Mouse (Mus musculus) neural tube, embryonic 11.5 days (tissue): Measurements from ENCODE around the gene Dclk3. TPM values are rescaled to one million over a fixed set of nuclear protein-coding genes. Genes with fewer than 3 reads are reported as not detected.

Experiments used
- ATAC-seq: fragments of 200-750 bp; cut with Nextera tagmentation; 2 replicates; pipeline ENCODE4 v1.8.0; 2017; ENCODE audit warnings: moderate number of reproducible peaks, mild to moderate bottlenecking, moderate TSS enrichment, moderate library complexity; ENCODE audit not compliant: insufficient read depth, low FRiP score, low TSS enrichment
- DNase-seq: peaks from one replicate; pipeline ENCODE4 v3.0.0-alpha.2; 2015; ENCODE audit warnings: low spot score
- H3K27ac ChIP-seq: fragments of 300-500 bp; sonication (generic); 2 replicates; pipeline ENCODE4 v1.5.1; 2014; ENCODE audit warnings: low read depth, mild to moderate bottlenecking, low read length
- H3K27me3 ChIP-seq: fragments of 300-500 bp; sonication (generic); 2 replicates; pipeline ENCODE4 v1.6.1; 2014; ENCODE audit warnings: mild to moderate bottlenecking, low read length, mixed read lengths; ENCODE audit not compliant: control insufficient read depth, insufficient read depth
- H3K36me3 ChIP-seq: fragments of 300-500 bp; sonication (generic); 2 replicates; pipeline ENCODE4 v1.6.1; 2014; ENCODE audit warnings: mild to moderate bottlenecking, low read length, moderate library complexity, mixed read lengths; ENCODE audit not compliant: control insufficient read depth, insufficient read depth
- H3K4me1 ChIP-seq: fragments of 300-500 bp; sonication (generic); 2 replicates; pipeline ENCODE4 v1.6.1; 2014; ENCODE audit warnings: low read length, mixed read lengths; ENCODE audit not compliant: control insufficient read depth, insufficient read depth
- H3K4me2 ChIP-seq: fragments of 300-500 bp; sonication (generic); 2 replicates; pipeline ENCODE4 v1.6.1; 2014; ENCODE audit warnings: low read depth, mild to moderate bottlenecking, moderate library complexity
- H3K4me3 ChIP-seq: fragments of 300-500 bp; sonication (generic); 2 replicates; pipeline ENCODE4 v1.5.1; 2014; ENCODE audit warnings: low read depth, low read length
- H3K9ac ChIP-seq: fragments of 300-500 bp; sonication (generic); 2 replicates; pipeline ENCODE4 v1.6.1; 2014; ENCODE audit warnings: mild to moderate bottlenecking, low read length
- H3K9me3 ChIP-seq: fragments of 300-500 bp; sonication (generic); 2 replicates; pipeline ENCODE4 v1.6.1; 2016; ENCODE audit warnings: low read length; ENCODE audit not compliant: control insufficient read depth
- WGBS: fragments of 180-500 bp; shearing (Covaris S2); extraction: QIAGEN DNeasy Blood & Tissue Kit; methylation state at CpG from one replicate; pipeline ENCODE4 v1.1.7; 2014; 5-methylcytosine and 5-hydroxymethylcytosine counted together
- polyA plus RNA-seq: library from polyadenylated mRNA; unstranded; fragments of >200 nt; fragmentation: Nextera tagmentation; extraction: Ambion mirVana; gene quantifications from 2 replicates; pipeline ENCODE4 v1.2.1, GENCODE M21; 2014

Gene Dclk3
- polyA plus RNA-seq, 1 experiment from 2014 or later: 3.0 TPM

GRCm38 (mm10) chr9:111486645-111487477 lies 48.0 kb downstream of the Dclk3 start:
- ATAC-seq (0 out of 2 replicates have a peak, but pooled peaks have one; percentile 9), DNase-seq (no peak)
- Histone ChIP-seq H3K4me3 (no peak overlapping the region), H3K9me3 (no peaks in the 10 kb centered on the region), H3K4me2 (no peak overlapping the region), H3K9ac (no peak overlapping the region), H3K27ac (no peak overlapping the region), H3K4me1 (no peaks in the 10 kb centered on the region), H3K36me3 (no peaks in the 10 kb centered on the region), H3K27me3 (no peaks in the 10 kb centered on the region)
- 49% methylated on average over 10 of the region's 10 CpGs for WGBS

GRCm38 (mm10) chr9:111490583-111490982 lies 51.7 kb downstream of the Dclk3 start:
- H3K27me3 ChIP-seq: no peaks in the 10 kb centered on the region
- no peaks in the 10 kb centered on the region for H3K36me3 ChIP-seq
- ATAC-seq (no peak), DNase-seq (no peak)
- no peak overlapping the region for H3K4me2 ChIP-seq
- no peaks in the 10 kb centered on the region for H3K9me3 ChIP-seq
- 27% methylated on average over 8 of the region's 8 CpGs for whole genome bisulfite sequencing
- H3K4me3 ChIP-seq: no peak overlapping the region
- H3K27ac ChIP-seq: no peak overlapping the region
- H3K9ac ChIP-seq: no peak overlapping the region
- no peaks in the 10 kb centered on the region for H3K4me1 ChIP-seq

- Histone ChIP-seq H3K27ac (no peak overlapping the region), H3K9me3 (no peaks in the 10 kb centered on the region), H3K4me1 (no peaks in the 10 kb centered on the region), H3K4me3 (no peak overlapping the region), H3K36me3 (no peaks in the 10 kb centered on the region), H3K4me2 (no peak overlapping the region), H3K27me3 (no peaks in the 10 kb centered on the region), H3K9ac (no peak overlapping the region)
- ATAC-seq (no peak), DNase-seq (no peak)
- 62% methylated on average over 4 of the region's 4 CpGs for WGBS
These were observed 52.4 kb downstream of the Dclk3 start for GRCm38 (mm10) chr9:111491280-111491679.

GRCm38 (mm10) chr9:111493490-111493889 lies 54.6 kb downstream of the Dclk3 start:
- WGBS: 63% methylated on average over 5 of the region's 5 CpGs
- H3K27ac ChIP-seq: no peak overlapping the region
- H3K27me3 ChIP-seq: no peaks in the 10 kb centered on the region
- H3K9ac ChIP-seq: no peak overlapping the region
- no peak for ATAC-seq
- no peaks in the 10 kb centered on the region for H3K4me1 ChIP-seq
- no peaks in the 10 kb centered on the region for H3K36me3 ChIP-seq
- H3K9me3 ChIP-seq: no peaks in the 10 kb centered on the region
- no peak overlapping the region for H3K4me2 ChIP-seq
- no peak overlapping the region for H3K4me3 ChIP-seq
- DNase-seq: no peak

GRCm38 (mm10) chr9:111495561-111495960 lies 56.7 kb downstream of the Dclk3 start:
- DNase-seq: peak; percentile 82
- 3% methylated on average over 5 of the region's 5 CpGs for WGBS
- Histone ChIP-seq H3K9me3 (no peaks in the 10 kb centered on the region), H3K27me3 (no peaks in the 10 kb centered on the region), H3K4me3 (no peak overlapping the region), H3K36me3 (no peaks in the 10 kb centered on the region), H3K4me1 (no peaks in the 10 kb centered on the region), H3K4me2 (no peak overlapping the region), H3K9ac (no peak overlapping the region), H3K27ac (no peak overlapping the region)
- peak; percentile 32; the same call in 1 of the 2 replicates for ATAC-seq

GRCm38 (mm10) chr9:111497074-111497811 lies 58.4 kb downstream of the Dclk3 start:
- peak; percentile 82 for DNase-seq

GRCm38 (mm10) chr9:111500211-111500610 lies 61.3 kb downstream of the Dclk3 start:
- H3K9ac ChIP-seq: no peak overlapping the region
- H3K27me3 ChIP-seq: no peaks in the 10 kb centered on the region
- no peak for DNase-seq
- H3K4me1 ChIP-seq: no peaks in the 10 kb centered on the region
- no peaks in the 10 kb centered on the region for H3K9me3 ChIP-seq
- no peak overlapping the region for H3K27ac ChIP-seq
- H3K4me2 ChIP-seq: no peak overlapping the region
- no peak for ATAC-seq
- no peaks in the 10 kb centered on the region for H3K36me3 ChIP-seq
- whole genome bisulfite sequencing: 89% methylated on average over 9 of the region's 9 CpGs
- H3K4me3 ChIP-seq: no peak overlapping the region

More at GRCm38 (mm10) chr9:111497074-111497811, 58.4 kb downstream of the Dclk3 start:
- no peak overlapping the region for H3K4me3 ChIP-seq
- 35% methylated on average over 9 of the region's 9 CpGs for WGBS
- no peak overlapping the region for H3K27ac ChIP-seq
- H3K9me3 ChIP-seq: no peaks in the 10 kb centered on the region
- H3K4me2 ChIP-seq: no peak overlapping the region
- H3K4me1 ChIP-seq: no peaks in the 10 kb centered on the region
- H3K36me3 ChIP-seq: no peaks in the 10 kb centered on the region
- H3K9ac ChIP-seq: no peak overlapping the region
- no peaks in the 10 kb centered on the region for H3K27me3 ChIP-seq
- peak; percentile 68; the same call in 1 of the 2 replicates for ATAC-seq

- Histone ChIP-seq H3K4me1 (no peaks in the 10 kb centered on the region), H3K27me3 (no peaks in the 10 kb centered on the region), H3K4me2 (no peak overlapping the region), H3K27ac (no peak overlapping the region), H3K9me3 (no peaks in the 10 kb centered on the region), H3K36me3 (no peaks in the 10 kb centered on the region), H3K4me3 (no peak overlapping the region), H3K9ac (no peak overlapping the region)
- 36% methylated on average over 3 of the region's 3 CpGs for WGBS
- ATAC-seq: no peak
- no peak for DNase-seq
These were observed 67.2 kb downstream of the Dclk3 start for GRCm38 (mm10) chr9:111506075-111506474.
